Mouse (Mus musculus) adrenal gland, postnatal 14 days (tissue): Measurements from ENCODE around the gene Mettl21c. TPM values are rescaled to one million over a fixed set of nuclear protein-coding genes. Genes with fewer than 3 reads are reported as not detected.

Experiments
- total RNA-seq: library from RNA; stranded (reverse); gene quantifications from 2 replicates; pipeline ENCODE4 v1.2.3, GENCODE M21; 2021

The Mettl21c gene
- total RNA-seq, 1 experiment from 2014 or later: not detected

Other genes starting within 250 kb of the Mettl21c start
- gene Uxs1, start 192.2 kb downstream of the Mettl21c start, total RNA-seq: 34.4 and 36.4 TPM in 2 replicates
- 49.8 and 53.3 TPM in 2 replicates for gene Tpp2, start 86.4 kb downstream of the Mettl21c start, total RNA-seq
- gene Gm8251, start 41.9 kb upstream of the Mettl21c start, total RNA-seq: 0.08 TPM in 1 of 2 replicates, not detected in the other
- gene Tex30, start 82.4 kb upstream of the Mettl21c start, total RNA-seq: 12.9 and 13.3 TPM in 2 replicates
- 23.5 TPM in 2 replicates for gene Kdelc1, start 98.8 kb upstream of the Mettl21c start, total RNA-seq
- 14.3 and 16.8 TPM in 2 replicates for gene Bivm, start 98.9 kb upstream of the Mettl21c start, total RNA-seq
- gene Ercc5, start 127.7 kb upstream of the Mettl21c start, total RNA-seq: 18.7 and 18.8 TPM in 2 replicates
- not detected in 2 replicates for gene Mettl21e, start 198.9 kb upstream of the Mettl21c start, total RNA-seq